Mouse (Mus musculus) embryonic facial prominence, embryonic 10.5 days (tissue): ENCODE results near the gene Hyal1. TPM values are rescaled to one million over a fixed set of nuclear protein-coding genes. Genes with fewer than 3 reads are reported as not detected.

Experiments
- DNase-seq: peaks from one replicate; pipeline ENCODE4 v3.0.0-alpha.2; 2017; ENCODE audit warnings: low spot score
- H3K27ac ChIP-seq: fragments of 300-500 bp; sonication (generic); replicated peaks from 2 replicates; pipeline ENCODE4 v1.5.1; 2016; ENCODE audit warnings: mild to moderate bottlenecking
- H3K27me3 ChIP-seq: fragments of 300-500 bp; sonication (generic); replicated peaks from 2 replicates; pipeline ENCODE4 v1.6.1; 2016; ENCODE audit warnings: low read depth, mild to moderate bottlenecking; ENCODE audit not compliant: poor library complexity, severe bottlenecking
- H3K36me3 ChIP-seq: fragments of 300-500 bp; sonication (generic); replicated peaks from 2 replicates; pipeline ENCODE4 v1.6.1; 2016; ENCODE audit warnings: mild to moderate bottlenecking, moderate library complexity
- H3K4me1 ChIP-seq: fragments of 300-500 bp; sonication (generic); 2 replicates; pipeline ENCODE4 v1.6.1; 2016
- H3K4me3 ChIP-seq: fragments of 300-500 bp; sonication (generic); 2 replicates; pipeline ENCODE4 v1.5.1; 2016; ENCODE audit warnings: mild to moderate bottlenecking, moderate library complexity
- H3K9me3 ChIP-seq: fragments of 300-500 bp; sonication (generic); 2 replicates; pipeline ENCODE4 v1.6.1; 2016; ENCODE audit warnings: mild to moderate bottlenecking
- WGBS: fragments of 180-500 bp; shearing (Covaris S2); methylation state at CpG from one replicate; pipeline ENCODE4 v1.1.7; 2016; 5-methylcytosine and 5-hydroxymethylcytosine counted together
- polyA plus RNA-seq: library from polyadenylated mRNA; unstranded; fragments of >200 nt; fragmentation: Nextera tagmentation; extraction: Ambion mirVana; gene quantifications from 2 replicates; pipeline ENCODE4 v1.2.1, GENCODE M21; 2016

Hyal1 gene
- 8.4 and 9.1 TPM in 2 replicates for polyA plus RNA-seq

DNA sequence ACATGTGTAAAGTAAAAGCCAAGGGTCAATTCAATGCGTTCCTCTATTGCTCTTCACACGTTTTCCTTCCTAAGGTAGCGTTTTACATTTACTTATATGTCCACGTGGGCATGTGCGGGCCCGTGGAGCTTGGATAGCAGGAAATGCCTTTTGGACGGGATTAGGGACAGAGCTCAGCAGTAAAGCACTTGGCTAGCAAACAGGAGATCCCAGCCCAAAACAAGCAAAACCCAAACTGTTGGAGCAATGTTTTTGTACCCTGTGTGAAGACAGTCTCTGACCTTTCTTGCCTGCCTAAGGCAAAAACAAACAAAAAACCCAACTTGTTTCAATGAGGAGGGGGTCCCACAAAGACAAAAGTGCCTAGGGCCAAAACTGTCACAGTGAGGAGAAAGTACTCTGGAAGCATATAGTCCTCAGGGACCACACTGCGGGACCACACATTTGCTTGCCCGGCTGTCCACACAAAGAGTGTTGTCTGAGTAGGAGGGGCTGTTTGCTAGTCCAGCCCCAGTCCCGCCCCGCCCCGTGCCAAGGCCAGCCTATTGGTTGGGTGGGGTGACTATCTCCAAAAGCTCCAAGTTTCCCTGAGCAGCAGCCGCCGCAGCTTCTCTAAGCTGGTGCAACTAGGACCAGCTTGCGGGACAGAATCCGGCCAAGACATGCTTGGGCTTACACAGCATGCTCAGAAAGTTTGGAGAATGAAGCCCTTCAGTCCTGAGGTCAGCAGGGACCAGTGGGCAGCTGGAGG, at the start of gene Hyal1:
Hyal1 (plus strand) TSS at position 571 of the 751 bp plus-strand sequence.
- Histone ChIP-seq H3K36me3 (peaks cover 42% of the 10 kb centered on the region), H3K4me1 (peaks cover 70% of the 10 kb centered on the region), H3K27me3 (no peaks in the 10 kb centered on the region), H3K9me3 (no peaks in the 10 kb centered on the region), H3K27ac (peak within 1 kb of the TSS; percentile 86), H3K4me3 (peak within 1 kb of the TSS; percentile 59)
- WGBS = 22% methylated on average over 16 of the region's 16 CpGs
- DNase-seq = peak; percentile 92

DNA sequence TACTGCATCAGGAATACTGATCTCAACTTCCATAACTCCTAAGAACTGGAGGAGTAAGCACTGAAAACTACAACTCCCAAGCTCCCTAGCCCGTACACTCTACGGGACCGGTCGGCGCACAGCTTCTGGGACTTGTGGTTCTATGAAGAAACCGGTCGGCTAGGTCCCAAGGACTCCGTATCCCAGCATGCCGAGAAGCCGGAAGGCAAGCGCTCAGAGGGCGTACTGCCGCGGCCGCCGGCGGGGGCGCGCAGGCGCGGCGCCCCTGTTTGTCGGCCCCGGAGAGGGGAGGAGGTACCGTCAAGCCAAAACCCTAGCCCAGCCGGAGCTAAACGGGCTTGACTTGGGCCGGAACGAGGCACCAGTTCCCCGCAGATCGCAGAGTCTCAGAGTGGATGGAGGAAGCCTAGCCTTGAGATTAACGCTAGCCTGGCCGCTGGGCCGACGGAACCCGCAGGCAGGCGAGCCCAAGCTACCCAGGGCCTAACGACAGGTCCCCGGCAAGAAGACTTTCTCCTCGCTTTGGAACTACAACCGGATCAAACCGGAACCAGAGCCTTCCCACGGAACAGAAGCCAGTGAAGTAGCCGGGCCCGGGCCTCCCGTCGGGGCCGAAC, 42.8 kb upstream of the Hyal1 start, which contains the start of gene Tmem115:
Tmem115 (plus strand) TSS at position 155 of the 617 bp plus-strand sequence.
- under 1% methylated on average over 48 of the region's 48 CpGs for WGBS
- DNase-seq = peak; percentile 94
- H3K27me3 ChIP-seq = peaks cover 9% of the 10 kb centered on the region; the same call in 1 of the 2 replicates
- H3K27ac ChIP-seq = peak within 1 kb of the TSS; percentile 84
- peaks cover 40% of the 10 kb centered on the region for H3K4me1 ChIP-seq
- H3K9me3 ChIP-seq = no peaks in the 10 kb centered on the region
- H3K4me3 ChIP-seq = peak within 1 kb of the TSS; percentile 93
- H3K36me3 ChIP-seq = peaks cover 25% of the 10 kb centered on the region

DNA sequence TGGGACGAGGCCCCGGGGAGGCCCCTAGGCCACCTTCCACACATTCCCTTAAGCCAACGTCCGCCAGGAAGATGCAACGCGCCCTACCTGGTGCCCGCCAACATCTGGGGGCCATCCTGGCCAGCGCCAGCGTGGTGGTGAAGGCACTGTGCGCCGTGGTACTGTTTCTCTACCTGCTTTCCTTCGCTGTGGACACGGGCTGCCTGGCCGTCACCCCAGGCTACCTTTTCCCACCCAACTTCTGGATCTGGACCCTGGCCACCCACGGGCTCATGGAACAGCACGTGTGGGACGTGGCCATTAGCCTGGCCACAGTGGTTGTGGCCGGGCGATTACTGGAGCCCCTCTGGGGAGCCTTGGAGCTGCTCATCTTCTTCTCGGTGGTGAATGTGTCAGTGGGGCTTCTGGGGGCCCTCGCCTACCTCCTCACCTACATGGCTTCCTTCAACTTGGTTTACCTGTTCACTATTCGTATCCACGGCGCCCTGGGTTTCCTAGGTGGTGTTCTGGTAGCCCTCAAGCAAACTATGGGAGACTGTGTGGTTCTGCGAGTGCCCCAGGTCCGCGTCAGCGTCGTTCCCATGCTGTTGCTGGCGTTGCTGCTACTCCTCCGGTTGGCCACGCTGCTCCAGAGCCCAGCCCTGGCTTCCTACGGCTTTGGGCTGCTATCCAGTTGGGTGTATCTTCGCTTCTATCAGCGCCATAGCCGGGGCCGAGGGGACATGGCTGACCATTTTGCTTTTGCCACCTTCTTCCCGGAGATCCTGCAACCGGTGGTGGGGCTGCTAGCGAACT, 42.1 kb upstream of the Hyal1 start:
- 1% methylated on average over 40 of the region's 40 CpGs for WGBS
- Histone ChIP-seq H3K27ac (peak overlapping the region; percentile 84), H3K4me1 (peaks cover 40% of the 10 kb centered on the region), H3K36me3 (peaks cover 32% of the 10 kb centered on the region), H3K27me3 (peaks cover 5% of the 10 kb centered on the region; the same call in 1 of the 2 replicates), H3K4me3 (peak overlapping the region; percentile 93), H3K9me3 (no peaks in the 10 kb centered on the region)
- peak; percentile 42 for DNase-seq

DNA sequence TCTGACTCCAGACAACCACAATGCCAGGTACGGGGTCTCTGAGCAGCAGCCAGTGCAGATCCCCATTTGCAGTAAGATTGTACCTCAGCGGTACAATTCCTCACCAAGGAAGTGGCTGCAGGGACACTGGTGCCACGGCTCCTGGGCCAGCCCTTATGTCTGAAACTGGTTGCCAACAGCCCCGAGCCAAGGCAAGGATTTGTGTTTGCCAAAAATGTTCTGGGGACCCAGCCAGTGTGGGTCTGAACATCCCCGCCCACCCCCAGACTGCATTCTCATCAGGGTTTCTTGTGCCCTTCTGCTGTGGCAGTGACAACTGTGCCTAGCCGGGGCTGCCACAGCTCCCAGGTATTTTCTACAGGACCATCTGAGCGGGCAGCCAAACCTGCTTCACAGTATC, 38.5 kb upstream of the Hyal1 start:
- no peak for DNase-seq
- Histone ChIP-seq H3K27ac (no peak overlapping the region), H3K4me1 (peaks cover 68% of the 10 kb centered on the region), H3K36me3 (peaks cover 40% of the 10 kb centered on the region), H3K4me3 (no peak overlapping the region), H3K27me3 (no peaks in the 10 kb centered on the region), H3K9me3 (no peaks in the 10 kb centered on the region)
- WGBS = 92% methylated on average over 7 of the region's 7 CpGs

DNA sequence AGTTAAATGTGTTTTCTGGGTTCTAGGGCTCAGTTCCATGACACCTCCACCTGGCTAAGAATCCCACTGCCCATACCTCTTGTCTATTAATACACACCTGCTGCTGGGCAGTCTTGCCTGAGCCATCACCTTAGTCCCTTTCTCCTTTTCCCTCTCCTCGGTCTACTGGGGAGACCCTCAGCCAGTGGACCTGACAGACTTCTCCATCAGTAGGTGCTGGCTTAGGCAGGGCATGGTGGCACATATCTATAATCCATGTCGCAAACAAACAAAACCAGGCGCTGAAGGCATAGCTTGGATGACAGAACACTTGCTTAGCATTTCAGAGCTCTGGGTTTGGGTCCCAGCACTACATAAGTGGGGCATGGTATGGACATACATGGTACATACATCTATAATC, 38.0 kb upstream of the Hyal1 start:
- WGBS = 91% methylated on average over 3 of the region's 3 CpGs
- no peak overlapping the region for H3K4me3 ChIP-seq
- H3K9me3 ChIP-seq = no peaks in the 10 kb centered on the region
- peaks cover 67% of the 10 kb centered on the region for H3K4me1 ChIP-seq
- no peaks in the 10 kb centered on the region for H3K27me3 ChIP-seq
- DNase-seq = no peak
- peaks cover 45% of the 10 kb centered on the region for H3K36me3 ChIP-seq
- H3K27ac ChIP-seq = no peak overlapping the region

DNA sequence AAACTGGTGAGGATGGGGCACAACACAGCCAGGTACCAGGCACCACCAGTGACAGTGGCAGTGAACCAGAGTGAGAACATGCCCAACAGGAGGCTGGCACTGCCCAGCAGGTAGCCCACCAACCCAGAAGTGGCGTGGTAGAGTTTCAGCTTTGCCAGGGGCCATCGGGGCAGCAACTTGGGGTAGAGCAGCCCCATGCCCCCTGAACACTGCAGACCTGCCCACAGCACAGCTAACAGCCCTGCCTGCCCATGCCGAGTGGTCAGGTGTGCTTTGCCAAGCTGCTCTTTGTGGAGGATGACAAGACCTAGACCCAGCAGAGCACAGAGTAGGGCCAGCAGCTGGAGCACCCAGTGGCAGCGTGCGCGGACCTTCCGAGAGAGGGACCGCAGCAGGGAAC, 36.8 kb upstream of the Hyal1 start:
- no peaks in the 10 kb centered on the region for H3K9me3 ChIP-seq
- no peak overlapping the region; the same call in 1 of the 2 replicates for H3K4me3 ChIP-seq
- no peak overlapping the region for H3K27ac ChIP-seq
- H3K27me3 ChIP-seq = no peaks in the 10 kb centered on the region
- H3K4me1 ChIP-seq = peaks cover 59% of the 10 kb centered on the region
- peaks cover 58% of the 10 kb centered on the region for H3K36me3 ChIP-seq
- DNase-seq = no peak
- WGBS = 93% methylated on average over 8 of the region's 8 CpGs

DNA sequence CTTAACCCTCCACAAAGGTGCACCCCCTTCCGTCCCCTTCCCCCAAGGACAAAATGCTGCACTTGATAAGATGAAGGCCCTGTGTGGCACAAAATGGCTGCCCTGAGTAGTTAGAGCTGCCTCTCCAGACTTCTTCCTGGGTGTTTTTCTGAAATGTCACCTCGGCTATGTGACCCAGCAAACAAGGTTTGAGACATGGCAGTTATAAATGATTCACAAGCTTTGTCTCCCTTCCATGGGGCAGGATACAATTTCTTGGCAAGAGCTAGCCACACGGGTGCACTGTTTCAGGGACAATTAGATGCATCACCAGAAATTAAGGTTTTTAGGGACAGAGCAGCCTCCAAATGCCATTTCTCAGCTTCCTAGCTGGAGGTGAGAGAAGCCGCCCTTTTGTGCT, 36.3 kb upstream of the Hyal1 start:
- no peaks in the 10 kb centered on the region for H3K27me3 ChIP-seq
- no peaks in the 10 kb centered on the region for H3K9me3 ChIP-seq
- DNase-seq = no peak
- H3K36me3 ChIP-seq = peaks cover 62% of the 10 kb centered on the region
- no peak overlapping the region for H3K27ac ChIP-seq
- H3K4me3 ChIP-seq = peak overlapping the region; percentile 66; the same call in 1 of the 2 replicates
- 80% methylated on average over 4 of the region's 4 CpGs for WGBS
- H3K4me1 ChIP-seq = peaks cover 58% of the 10 kb centered on the region

DNA sequence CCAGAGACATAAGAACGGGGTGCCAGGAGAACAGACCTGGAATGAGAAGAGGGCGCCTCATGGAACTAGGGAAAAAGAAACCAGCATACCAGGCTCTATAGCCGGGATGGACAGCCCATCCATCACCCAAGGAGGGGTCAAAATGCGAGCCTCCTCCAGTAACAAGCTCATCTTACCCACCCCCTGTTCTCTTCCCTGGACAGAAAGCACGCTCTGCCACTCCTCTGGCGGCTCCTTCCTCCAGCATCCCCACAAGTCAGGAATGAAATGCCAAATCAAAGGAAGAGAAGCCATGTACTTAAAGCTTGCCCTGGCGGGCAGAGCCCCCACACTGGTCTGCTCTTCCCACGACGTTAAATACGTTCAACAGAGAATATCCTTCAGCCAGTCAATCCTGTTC, 35.7 kb upstream of the Hyal1 start:
- peak overlapping the region; percentile 66 for H3K4me3 ChIP-seq
- no peak for DNase-seq
- H3K9me3 ChIP-seq = no peaks in the 10 kb centered on the region
- peaks cover 57% of the 10 kb centered on the region for H3K4me1 ChIP-seq
- peaks cover 62% of the 10 kb centered on the region for H3K36me3 ChIP-seq
- H3K27ac ChIP-seq = no peak overlapping the region
- 42% methylated on average over 10 of the region's 10 CpGs for WGBS
- H3K27me3 ChIP-seq = no peaks in the 10 kb centered on the region

DNA sequence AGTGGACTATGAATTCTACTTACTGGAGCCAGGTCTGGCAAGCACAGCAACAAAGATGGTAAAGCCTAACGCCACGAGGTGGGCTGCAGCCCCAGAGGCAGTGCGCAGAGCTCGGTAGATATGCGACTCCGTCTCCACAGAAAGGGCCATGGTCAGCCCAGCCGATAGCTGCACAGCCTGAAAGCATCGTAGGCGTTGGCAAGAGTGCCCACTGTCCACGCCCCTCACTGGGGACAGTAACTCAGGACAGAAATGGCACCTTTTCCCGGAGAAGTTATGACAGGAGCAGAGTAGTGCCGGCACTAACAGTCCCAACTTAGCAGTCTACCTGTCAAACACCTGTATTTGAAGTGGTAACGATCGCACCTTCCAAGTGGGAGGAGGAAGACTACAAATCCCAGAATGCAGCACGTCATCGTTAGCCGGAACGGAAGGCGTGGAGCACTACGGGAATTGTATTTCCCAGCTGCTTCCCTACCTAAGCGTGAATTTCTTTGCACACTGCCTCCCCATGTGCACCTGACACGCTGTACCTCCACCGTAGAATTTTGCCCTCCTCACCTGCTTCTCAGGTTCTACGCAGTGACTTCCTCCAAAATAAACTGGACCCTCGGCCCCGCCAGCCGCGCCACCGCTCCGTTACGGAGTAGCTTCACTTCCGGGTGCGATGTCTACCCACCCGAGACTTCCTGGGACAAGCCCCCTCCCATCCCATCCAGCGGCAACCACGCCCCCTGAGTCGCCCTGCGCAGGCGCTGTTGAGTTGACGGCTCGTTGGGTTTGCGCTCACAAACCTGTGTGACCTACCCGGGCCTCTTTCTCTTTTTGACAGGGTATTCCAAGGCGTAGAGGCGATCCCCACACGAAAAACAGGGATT, 35.0 kb upstream of the Hyal1 start, which contains the start of the genes Cyb561d2 and Nprl2:
Cyb561d2 (minus strand) TSS at position 720 of the 878 bp plus-strand sequence.
Nprl2 (plus strand) TSS at position 753 of the 878 bp plus-strand sequence.
- under 1% methylated on average over 46 of the region's 46 CpGs for WGBS
- Histone ChIP-seq H3K27ac (peak within 1 kb of the TSS; percentile 75), H3K9me3 (no peaks in the 10 kb centered on the region), H3K4me1 (peaks cover 57% of the 10 kb centered on the region), H3K36me3 (peaks cover 59% of the 10 kb centered on the region), H3K4me3 (peak within 1 kb of the TSS; percentile 66), H3K27me3 (no peaks in the 10 kb centered on the region)
- DNase-seq = peak; percentile 96

DNA sequence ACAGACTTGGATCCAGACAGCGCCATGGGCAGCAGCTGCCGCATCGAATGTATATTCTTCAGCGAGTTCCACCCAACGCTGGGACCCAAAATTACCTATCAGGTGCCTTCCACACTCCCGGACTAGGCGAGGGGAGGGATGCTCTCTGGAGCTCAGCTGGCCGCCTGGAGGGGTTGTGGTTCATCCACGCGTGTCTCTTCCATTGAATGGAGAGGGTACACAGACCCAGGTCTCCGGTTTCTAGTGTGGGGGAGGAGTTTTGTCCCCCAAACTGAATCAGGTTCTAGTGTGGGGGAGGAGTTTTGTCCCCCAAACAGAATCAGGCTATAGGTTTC, 34.4 kb upstream of the Hyal1 start:
- H3K27ac ChIP-seq = peak overlapping the region; percentile 75
- no peak for DNase-seq
- H3K27me3 ChIP-seq = peaks cover 1% of the 10 kb centered on the region; the same call in 1 of the 2 replicates
- WGBS = under 1% methylated on average over 11 of the region's 11 CpGs
- H3K36me3 ChIP-seq = peaks cover 53% of the 10 kb centered on the region
- peak overlapping the region; percentile 66 for H3K4me3 ChIP-seq
- H3K4me1 ChIP-seq = peaks cover 57% of the 10 kb centered on the region
- H3K9me3 ChIP-seq = no peaks in the 10 kb centered on the region

DNA sequence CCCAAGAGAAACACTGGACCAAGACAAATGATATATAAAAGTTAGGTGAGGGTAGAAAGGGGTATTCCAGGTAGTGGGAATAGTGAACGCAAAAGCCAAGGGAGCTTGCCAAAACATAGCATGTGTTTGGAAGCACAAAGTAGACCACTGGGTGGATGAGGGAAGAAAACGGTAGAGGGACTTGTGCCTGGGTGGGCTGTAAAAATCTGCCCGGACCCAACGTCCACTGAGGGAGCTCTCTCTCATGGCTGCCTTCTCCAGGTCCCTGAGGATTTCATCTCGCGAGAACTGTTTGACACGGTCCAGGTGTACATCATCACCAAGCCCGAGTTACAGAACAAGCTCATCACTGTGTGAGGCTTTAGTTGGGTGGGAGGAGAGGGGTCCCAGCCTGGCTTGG, 34.0 kb upstream of the Hyal1 start:
- Histone ChIP-seq H3K27me3 (peaks cover 5% of the 10 kb centered on the region; the same call in 1 of the 2 replicates), H3K27ac (peak overlapping the region; percentile 75; the same call in 1 of the 2 replicates), H3K4me3 (peak overlapping the region; percentile 66), H3K36me3 (peaks cover 49% of the 10 kb centered on the region), H3K4me1 (peaks cover 59% of the 10 kb centered on the region), H3K9me3 (no peaks in the 10 kb centered on the region)
- 48% methylated on average over 8 of the region's 8 CpGs for WGBS
- DNase-seq = no peak
